Mouse (Mus musculus) small intestine, adult 2 months (tissue): Measurements from ENCODE around the gene Wap. TPM values are rescaled to one million over a fixed set of nuclear protein-coding genes. Genes with fewer than 3 reads are reported as not detected.

ENCODE experiments used
- H3K27ac ChIP-seq: fragments of 200-500 bp; 2 replicates; pipeline ENCODE4 v1.5.1; 2012; ENCODE audit warnings: low read depth, low read length, control low read depth, inconsistent platforms; ENCODE audit not compliant: insufficient read depth
- H3K27me3 ChIP-seq: fragments of 200-500 bp; 2 replicates; pipeline ENCODE4 v1.6.1; 2012; ENCODE audit warnings: mild to moderate bottlenecking, moderate library complexity, low read length, inconsistent platforms; ENCODE audit not compliant: control insufficient read depth, insufficient read depth
- H3K36me3 ChIP-seq: fragments of 200-500 bp; 2 replicates; pipeline ENCODE4 v1.6.1; 2012; ENCODE audit warnings: mild to moderate bottlenecking, low read length, control low read depth, inconsistent platforms; ENCODE audit not compliant: control insufficient read depth, insufficient read depth
- H3K4me1 ChIP-seq: fragments of 200-500 bp; 2 replicates; pipeline ENCODE4 v1.6.1; 2012; ENCODE audit warnings: low read length, inconsistent platforms, mixed read lengths; ENCODE audit not compliant: control insufficient read depth, insufficient read depth, insufficient read length
- H3K4me3 ChIP-seq: fragments of 200-500 bp; 2 replicates; pipeline ENCODE4 v1.5.1; 2012; ENCODE audit warnings: low read depth, mild to moderate bottlenecking, control low read depth, inconsistent platforms, low read length, moderate library complexity
- CTCF ChIP-seq: fragments of 200-500 bp; IDR thresholded peaks from 2 replicates; pipeline ENCODE4 v1.5.1; 2012; ENCODE audit warnings: low read depth, mild to moderate bottlenecking, control low read depth, inconsistent platforms, low read length, moderate library complexity, mixed read lengths; ENCODE audit not compliant: insufficient replicate concordance, insufficient read length; ENCODE audit errors: extremely low read depth
- POLR2A ChIP-seq: fragments of 200-500 bp; IDR thresholded peaks from 2 replicates; pipeline ENCODE4 v1.6.1; 2012; ENCODE audit warnings: low read depth, mild to moderate bottlenecking, control low read depth, inconsistent platforms, low read length, moderate library complexity
- whole genome bisulfite sequencing: fragments of 180-500 bp; shearing (Covaris S2); methylation state at CpG from one replicate; pipeline ENCODE4 v1.1.7; 2018; 5-methylcytosine and 5-hydroxymethylcytosine counted together
- polyA plus RNA-seq: library from polyadenylated mRNA; depleted of rRNA; stranded (reverse); fragments of >200 nt; gene quantifications from 2 replicates; pipeline ENCODE4 v1.2.3, GENCODE M21; 2012

Wap gene
- polyA plus RNA-seq, 1 experiment, result not detected

DNA sequence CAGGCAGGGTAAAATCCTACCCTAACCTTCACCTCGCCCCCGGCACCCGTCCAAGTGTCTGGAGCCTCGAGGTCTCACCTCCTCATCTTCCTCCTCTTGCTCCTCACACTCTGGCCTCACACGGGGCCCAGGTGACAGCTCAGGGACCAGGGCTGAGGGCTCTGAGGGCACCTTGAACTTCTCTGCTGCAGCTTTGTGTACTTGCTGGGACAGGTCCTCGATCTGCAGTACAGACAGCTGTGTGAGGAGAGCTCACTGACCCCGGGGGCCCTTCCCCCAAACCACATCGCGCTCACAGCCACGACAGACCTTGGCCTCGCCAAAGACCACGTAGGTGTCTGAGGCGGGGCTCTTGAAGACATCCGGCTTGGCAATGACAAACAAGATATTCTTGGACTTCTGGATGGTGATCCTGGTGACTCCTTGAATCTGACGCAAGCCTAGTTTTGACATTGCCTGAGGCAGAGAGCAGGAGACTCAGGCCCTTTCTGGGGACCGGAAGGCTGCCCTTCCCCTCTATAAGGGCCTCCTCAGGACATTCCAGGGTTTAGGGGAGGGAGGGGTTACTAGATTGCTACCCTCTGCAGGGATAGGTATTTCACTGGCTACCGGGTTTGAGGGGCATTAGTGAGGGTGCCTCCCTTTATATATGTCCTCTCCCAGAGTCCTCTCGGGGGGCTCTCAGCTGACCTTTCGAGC, 40.1 kb downstream of the Wap start:
- WGBS, result 72% methylated on average over 19 of the region's 19 CpGs
- TF ChIP-seq POLR2A (no peak), CTCF (no peak)
- Histone ChIP-seq H3K4me3 (no peak overlapping the region), H3K4me1 (no peaks in the 10 kb centered on the region), H3K27ac (no peak overlapping the region), H3K36me3 (peaks cover 38% of the 10 kb centered on the region), H3K27me3 (no peaks in the 10 kb centered on the region)

DNA sequence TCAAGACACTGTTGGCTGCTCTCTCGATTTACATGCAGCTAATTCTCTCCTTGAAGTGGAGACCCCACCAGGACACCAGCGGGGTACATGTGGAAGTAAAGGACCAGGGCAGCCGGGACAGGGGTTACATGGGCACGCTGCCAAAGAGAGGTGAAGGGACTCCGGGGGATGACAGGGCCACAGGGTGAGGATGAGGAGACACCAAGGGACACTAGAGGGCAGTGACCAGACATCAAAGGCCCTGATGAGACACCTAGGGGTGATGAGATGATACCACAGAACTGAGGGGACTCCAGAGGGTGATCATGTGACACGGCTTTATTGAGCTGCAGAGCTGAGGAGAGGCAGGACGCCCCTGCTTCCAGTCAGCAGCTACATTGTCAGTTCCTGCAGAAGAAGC, 40.9 kb downstream of the Wap start:
- TF ChIP-seq CTCF, result no peak
- no peak for TF ChIP-seq POLR2A
- Histone ChIP-seq H3K36me3 (peaks cover 39% of the 10 kb centered on the region), H3K27me3 (no peaks in the 10 kb centered on the region), H3K4me3 (no peak overlapping the region), H3K27ac (no peak overlapping the region), H3K4me1 (no peaks in the 10 kb centered on the region)
- WGBS, result 74% methylated on average over 7 of the region's 7 CpGs

DNA sequence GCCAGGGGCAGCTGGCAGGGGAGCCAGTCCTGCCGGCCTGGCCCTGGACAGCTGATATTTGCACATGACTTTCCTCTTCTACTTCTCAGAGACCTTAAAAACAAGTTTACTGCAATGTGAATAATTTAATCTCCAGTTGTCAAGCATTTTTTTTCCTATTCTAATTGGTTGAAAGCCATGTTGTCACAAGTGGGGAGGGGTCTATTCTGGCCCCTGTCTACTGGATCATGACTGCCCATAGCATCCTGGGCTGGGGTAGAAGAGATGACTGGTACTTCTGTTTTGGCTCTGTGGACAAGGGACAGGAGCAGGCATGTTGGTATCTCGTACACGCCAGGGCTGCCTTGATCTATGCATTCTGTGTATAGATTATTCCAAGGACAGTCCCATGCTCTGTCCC, 41.8 kb downstream of the Wap start:
- Histone ChIP-seq H3K36me3 (peaks cover 42% of the 10 kb centered on the region), H3K4me1 (no peaks in the 10 kb centered on the region), H3K27ac (no peak overlapping the region), H3K27me3 (no peaks in the 10 kb centered on the region), H3K4me3 (no peak overlapping the region)
- TF ChIP-seq POLR2A, result no peak
- no peak for TF ChIP-seq CTCF
- WGBS, result 75% methylated on average over 3 of the region's 3 CpGs

DNA sequence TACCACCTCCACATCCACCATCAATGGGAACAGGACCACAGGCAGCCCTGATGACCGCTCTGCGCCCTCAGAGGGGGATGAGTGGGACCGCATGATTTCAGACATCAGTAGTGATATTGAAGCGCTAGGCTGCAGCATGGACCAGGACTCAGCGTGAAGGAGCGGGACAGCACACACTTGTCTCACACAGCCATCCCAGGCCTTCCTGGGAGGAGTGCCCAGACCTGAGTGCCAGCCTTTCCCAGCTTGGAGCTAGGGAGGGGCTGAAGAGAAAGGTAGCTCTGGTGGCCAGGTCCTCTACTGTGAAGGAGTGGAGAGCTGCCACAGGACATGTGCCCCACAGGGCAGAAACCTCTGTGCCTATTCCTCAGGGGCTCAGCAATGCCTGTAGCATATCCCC, 42.2 kb downstream of the Wap start:
- no peak overlapping the region for H3K27ac ChIP-seq
- peaks cover 45% of the 10 kb centered on the region for H3K36me3 ChIP-seq
- TF ChIP-seq CTCF (no peak), POLR2A (no peak)
- no peak overlapping the region for H3K4me3 ChIP-seq
- no peaks in the 10 kb centered on the region for H3K4me1 ChIP-seq
- WGBS, result 96% methylated on average over 6 of the region's 6 CpGs
- H3K27me3 ChIP-seq, result no peaks in the 10 kb centered on the region

DNA sequence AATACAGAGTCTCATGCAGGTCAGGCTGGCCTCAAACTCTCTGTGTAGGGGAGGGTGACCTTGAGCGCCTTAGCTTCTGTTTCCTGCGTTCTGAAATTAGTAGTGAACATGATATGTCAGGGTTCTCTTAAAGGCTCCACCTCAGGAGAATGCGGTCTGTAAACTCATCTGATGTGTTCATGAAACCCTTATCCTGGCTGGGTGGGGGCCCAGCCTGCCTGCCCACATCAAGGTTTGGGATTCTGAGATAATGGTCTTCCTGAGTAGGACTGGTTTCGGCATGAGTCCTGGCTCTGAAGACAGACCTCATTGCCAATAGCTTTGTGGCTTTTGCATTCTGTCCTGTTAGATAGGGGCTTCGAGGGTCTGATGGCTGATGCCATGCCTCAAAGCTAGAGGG, 43.1 kb downstream of the Wap start:
- Histone ChIP-seq H3K36me3 (peaks cover 54% of the 10 kb centered on the region), H3K27ac (no peak overlapping the region), H3K4me3 (no peak overlapping the region), H3K27me3 (no peaks in the 10 kb centered on the region), H3K4me1 (no peaks in the 10 kb centered on the region)
- TF ChIP-seq POLR2A (no peak), CTCF (no peak)
- 88% methylated on average over 5 of the region's 5 CpGs for WGBS

DNA sequence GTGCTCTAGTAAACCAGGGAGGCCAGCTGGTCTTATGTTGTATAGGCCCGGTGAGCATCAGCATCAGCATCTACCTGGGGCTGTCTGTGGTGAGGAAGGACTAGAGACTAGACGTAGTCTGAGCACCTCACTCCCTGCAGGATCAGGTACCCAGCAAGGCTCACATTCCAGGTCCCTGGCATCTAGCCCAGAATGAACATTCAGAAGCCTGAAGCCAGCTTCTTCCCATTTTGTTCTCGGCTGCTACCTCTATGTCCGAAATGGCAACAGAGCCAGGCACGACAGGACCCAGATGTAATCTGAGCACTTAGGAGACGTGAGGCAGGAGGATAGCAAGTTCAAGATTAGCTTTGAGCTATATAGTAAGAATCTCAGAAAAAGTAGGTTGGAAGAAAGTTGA, 43.6 kb downstream of the Wap start:
- TF ChIP-seq POLR2A (no peak), CTCF (no peak)
- H3K27ac ChIP-seq, result no peak overlapping the region
- H3K4me3 ChIP-seq, result no peak overlapping the region
- no peaks in the 10 kb centered on the region for H3K27me3 ChIP-seq
- 89% methylated on average over 6 of the region's 6 CpGs for WGBS
- peaks cover 55% of the 10 kb centered on the region for H3K36me3 ChIP-seq
- H3K4me1 ChIP-seq, result no peaks in the 10 kb centered on the region

DNA sequence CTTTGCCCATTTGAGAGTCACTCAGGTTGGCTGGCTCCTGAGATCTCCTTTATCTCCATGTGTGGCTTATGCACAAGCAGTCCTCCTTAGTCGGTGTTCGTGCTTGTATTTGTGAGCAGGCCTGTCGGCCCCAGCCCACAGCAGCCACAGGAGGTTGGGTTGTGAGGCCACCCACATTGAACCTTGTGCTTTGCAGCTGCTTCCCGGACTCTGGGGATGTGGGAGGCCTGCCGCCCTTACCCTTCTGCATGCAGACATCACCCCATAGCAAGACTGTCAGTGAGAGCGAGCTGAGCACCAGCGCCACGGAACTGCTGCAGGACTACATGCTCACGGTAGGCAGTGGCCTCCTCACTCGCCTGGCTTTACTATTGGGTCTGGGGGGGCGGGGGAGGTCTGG, 45.0 kb downstream of the Wap start:
- 82% methylated on average over 11 of the region's 11 CpGs for WGBS
- Histone ChIP-seq H3K4me1 (no peaks in the 10 kb centered on the region), H3K27me3 (no peaks in the 10 kb centered on the region), H3K4me3 (no peak overlapping the region), H3K27ac (no peak overlapping the region), H3K36me3 (peaks cover 59% of the 10 kb centered on the region)
- no peak for TF ChIP-seq POLR2A
- no peak for TF ChIP-seq CTCF

DNA sequence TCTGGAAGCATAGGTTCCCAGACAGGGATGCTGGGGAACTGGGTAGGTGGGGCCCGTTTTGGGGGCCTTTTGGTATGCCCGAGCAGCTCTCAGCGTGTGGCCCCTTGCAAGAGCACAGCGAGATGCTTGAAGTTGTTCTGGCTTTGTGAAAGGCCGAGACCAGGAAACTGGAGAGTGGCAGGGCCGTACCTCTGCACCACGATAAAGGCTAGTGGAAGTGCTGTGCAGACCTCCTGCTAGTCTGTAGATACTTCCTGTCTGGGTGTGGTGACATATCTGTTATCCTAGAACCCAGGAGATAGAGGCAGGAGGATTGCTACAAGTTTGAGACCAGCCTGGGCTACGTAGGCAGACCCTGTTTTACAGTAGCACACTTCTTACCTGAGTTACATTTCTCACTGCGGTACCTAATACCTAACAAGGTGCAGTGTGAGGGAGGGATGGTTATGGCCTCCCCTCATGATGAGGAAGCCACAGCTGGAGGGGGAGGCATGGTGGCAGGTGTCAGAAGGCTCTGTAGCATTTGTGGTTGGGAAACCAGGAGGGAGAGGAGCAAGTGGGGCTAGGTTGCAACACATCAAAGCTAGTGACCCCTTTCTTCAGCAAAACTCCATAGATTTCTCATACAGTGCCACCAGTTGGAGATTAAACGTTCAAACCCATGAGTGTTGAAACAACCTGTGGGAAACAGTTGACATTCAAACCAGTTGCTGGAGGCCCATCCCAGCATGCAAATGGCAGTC, 47.3 kb downstream of the Wap start:
- TF ChIP-seq POLR2A (no peak), CTCF (no peak)
- no peaks in the 10 kb centered on the region for H3K27me3 ChIP-seq
- no peaks in the 10 kb centered on the region for H3K4me1 ChIP-seq
- WGBS, result 90% methylated on average over 10 of the region's 10 CpGs
- H3K36me3 ChIP-seq, result peaks cover 43% of the 10 kb centered on the region
- H3K4me3 ChIP-seq, result no peak overlapping the region
- no peak overlapping the region for H3K27ac ChIP-seq
